Mouse (Mus musculus) cerebellum, adult 11 months (tissue): ENCODE results near the gene AF067063.
A peak's percentile ranks its signal among the peaks of the same experiment; 100 is the strongest.
"Not testable (repeated sequence)": the region's sequence is repeated elsewhere in the genome, so short reads cannot be mapped to it uniquely, and the experiment has no call there.

Experiments
- DNase-seq: peaks from one replicate; pipeline ENCODE4 v3.0.0; 2022

AF067063 gene

DNA sequence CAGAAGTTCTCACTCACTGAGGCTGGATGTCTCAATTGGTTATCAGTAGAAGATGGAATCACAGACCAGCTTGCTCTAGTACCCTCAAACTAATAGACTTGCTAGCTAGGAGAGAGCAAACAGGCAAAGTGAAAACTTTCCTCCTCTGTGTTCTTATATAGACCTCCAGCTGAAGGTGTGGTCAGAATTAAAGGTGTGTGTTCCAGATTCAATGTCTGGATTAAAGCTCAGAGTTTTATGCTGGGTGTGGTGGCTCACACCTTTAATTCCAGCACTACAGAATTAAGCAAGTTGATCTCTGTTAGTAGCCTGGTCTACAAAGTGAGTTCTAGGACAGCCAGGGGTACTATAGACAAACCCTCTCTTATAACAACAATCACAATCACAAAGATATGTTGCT, at the start of gene AF067063:
Gene AF067063, minus strand, starts transcription at position 101 of the 400 bp plus-strand sequence.
- DNase-seq: not testable (repeated sequence)

DNA sequence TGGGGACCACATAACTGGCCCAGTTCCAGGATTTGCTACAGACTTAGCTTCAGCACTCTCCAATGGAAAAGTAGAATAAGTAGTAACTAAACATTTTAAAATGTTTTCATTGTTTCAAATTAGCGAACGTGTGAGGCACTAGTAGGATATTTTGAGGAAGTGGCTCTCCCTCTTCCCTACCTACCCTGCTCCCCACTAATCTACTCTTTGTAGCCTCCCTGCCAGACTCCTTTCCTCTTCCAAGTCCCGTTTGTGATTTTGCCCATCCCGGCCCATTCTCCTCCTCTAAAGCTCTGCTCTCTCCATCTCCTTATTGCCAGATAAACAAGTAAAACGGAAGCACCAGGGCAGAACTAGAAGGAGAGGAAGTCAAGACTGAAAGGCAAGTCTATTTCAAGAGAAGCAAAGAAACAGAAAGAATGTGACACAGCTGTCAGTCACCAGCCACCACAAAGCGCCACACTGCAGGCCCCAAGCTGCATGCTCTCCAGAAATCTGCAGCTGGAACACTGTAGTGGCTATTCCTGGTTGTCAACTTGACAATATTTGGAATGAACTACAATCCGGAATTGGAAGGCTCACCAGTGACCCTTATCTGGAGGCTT, 34.5 kb upstream of the AF067063 start:
- not testable (repeated sequence) for DNase-seq

DNA sequence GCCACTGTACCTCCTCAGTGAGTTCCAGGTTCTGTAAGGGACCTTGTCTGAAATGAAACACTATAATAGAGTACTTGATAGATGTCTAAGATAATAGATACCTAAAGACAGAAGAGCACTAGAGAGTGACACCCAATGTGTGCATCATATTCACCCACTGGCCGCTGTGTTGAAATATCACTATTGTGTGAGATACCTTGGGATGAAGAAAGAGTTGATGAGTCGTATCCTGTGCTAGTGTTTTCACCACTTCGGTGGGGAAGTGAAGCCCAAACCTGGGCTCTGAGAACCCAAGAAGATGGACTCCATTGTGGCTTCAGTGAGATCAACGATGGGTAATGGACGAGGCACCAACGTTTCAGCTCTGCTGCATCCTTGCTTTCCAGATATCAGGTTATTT, 32.4 kb upstream of the AF067063 start:
- DNase-seq: not testable (repeated sequence)

GRCm38 (mm10) chr13:119839982-119840381, 10.0 kb upstream of the AF067063 start:
- not testable (repeated sequence) for DNase-seq

DNA sequence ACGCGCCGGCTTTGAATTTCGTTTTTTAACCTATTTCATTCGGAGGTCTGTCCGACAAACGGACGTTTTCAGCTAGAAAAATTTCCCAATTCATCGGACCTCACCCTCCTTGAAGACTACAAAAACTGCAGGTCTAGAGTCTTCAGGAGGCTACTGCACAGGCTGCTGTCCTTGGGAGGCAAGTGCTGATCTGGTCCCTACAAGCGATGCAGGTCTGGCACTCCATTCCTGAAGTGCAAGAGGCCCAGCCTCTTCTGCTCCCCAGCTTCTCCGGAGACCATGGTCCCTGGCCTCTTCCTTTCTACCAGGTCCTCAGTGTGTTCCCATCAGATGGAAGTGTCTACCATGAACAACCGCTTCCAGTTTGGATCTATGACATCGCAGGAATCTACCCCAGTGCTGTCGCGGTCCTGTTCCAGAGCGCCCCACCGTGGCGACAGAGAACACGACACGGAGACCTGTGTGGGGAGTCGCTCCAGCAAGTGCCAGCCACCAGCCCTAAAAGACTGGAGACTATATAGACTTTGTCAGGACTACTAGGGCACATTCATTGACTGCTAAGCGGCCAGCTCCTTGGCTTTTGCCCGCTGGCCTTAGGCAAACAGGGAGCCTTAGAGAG, 7.8 kb upstream of the AF067063 start:
- peak; percentile 50 for DNase-seq

DNA sequence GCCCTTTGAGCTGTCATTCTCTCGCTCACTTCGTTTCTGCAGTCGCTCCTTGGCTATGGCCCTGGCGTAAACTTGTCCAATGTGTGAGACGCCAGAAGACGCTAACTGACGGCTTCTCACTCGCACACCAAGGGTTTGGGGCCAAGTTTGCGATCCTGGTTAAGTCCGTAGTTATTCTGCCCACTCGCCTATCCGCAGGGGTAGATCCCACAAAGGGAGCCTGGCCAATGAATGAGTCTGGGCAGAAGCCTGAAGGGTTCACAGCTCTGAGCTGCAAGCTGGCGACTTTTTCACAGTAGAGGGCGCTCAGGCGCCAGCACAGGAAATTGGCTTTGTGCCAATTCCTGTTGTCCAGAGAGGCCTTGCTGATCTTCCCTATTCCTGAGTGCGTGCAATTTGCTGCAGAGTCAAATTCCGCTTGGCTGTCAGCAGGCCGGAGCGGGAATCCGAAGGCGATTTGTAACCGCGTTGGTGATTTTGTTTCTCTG, 6.4 kb upstream of the AF067063 start:
- DNase-seq: peak; percentile 26

GRCm38 (mm10) chr13:119835320-119836056, 5.5 kb upstream of the AF067063 start, which contains the start of gene D13Ertd608e:
TSS of gene D13Ertd608e (plus strand) at chr13:119836006.
- DNase-seq: peak; percentile 8

- no peak for DNase-seq
Observed at GRCm38 (mm10) chr13:119817579-119818206, 12.3 kb downstream of the AF067063 start.

GRCm38 (mm10) chr13:119816798-119817197, 13.2 kb downstream of the AF067063 start:
- DNase-seq: no peak

- no peak for DNase-seq
Observed at GRCm38 (mm10) chr13:119810031-119810430, 20.0 kb downstream of the AF067063 start.

- DNase-seq: no peak
Observed at GRCm38 (mm10) chr13:119808937-119809336, 21.1 kb downstream of the AF067063 start.

DNA sequence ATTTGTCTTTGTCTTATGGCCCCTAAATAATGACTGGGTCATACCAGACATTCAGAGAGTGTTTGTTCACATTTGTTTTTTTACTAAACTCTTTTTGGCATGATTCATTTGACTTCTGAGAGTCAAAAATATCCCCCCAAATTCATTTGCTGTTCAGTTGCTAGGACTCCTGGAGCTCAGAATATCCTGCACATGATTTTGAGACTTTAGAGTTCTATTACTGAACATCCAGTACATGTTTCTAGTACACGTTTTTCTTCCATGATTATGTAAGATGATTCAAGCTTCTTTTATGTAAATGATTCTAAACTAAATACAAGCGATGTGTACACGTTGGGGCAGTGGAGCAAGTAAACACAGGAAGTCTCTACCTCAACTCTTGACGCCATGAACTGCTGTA, 32.4 kb downstream of the AF067063 start:
- DNase-seq: no peak

DNA sequence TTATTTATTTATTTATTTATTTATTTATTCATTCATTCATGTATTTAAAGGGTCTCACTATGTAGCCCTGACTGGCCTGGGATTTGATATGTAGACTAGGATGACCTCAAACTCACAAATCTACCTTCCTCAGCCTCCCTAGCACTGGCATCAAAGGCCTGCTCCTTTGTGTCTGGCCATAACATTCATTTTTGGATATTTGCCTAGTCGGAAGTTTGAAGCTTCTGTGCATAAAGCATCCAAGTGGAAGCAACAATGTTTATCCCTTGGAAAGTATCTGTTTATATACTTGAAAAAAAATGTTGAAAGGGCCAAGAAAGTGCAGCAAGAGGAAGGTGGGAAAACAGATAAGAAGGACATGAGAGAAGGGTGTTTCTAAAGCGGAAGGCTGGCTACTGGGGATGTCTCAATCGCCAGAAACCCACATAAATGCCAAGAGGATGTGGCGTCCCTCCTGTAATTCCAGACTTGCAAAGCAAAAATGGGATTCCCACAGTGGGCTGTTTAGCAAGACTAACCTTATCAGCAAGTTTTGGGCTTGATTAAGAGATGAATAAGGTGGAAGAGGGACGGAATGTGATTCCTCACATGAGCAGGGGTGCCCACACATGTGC, 37.1 kb downstream of the AF067063 start:
- DNase-seq: no peak

DNA sequence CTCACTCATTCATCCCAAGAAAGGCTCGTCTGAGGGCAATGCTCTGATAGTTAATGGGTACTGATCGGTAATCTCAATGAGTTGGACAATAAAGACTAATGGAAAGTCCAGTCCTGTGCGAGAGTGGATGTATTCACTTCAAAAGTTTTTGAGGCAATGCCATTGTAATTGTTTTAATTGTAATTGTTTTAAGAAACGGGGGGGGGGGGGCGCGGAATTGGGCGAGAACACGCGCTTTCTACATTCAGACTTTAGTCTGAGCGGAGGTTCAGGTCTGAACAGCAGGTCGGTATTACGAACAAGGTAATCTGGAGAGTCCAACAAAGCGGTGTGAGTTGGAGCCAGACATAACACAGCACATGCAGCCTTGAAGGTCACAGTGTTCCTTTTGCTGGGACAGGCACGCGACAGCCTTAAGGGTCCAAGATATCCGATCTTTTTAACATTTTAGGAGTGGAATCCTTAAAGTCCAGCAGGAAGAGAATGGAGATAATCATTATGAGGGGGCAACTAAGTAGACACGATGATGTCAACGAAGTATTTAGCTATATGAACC, 38.4 kb downstream of the AF067063 start:
- no peak for DNase-seq

GRCm38 (mm10) chr13:119790761-119791579, 39.0 kb downstream of the AF067063 start, which contains the start of gene Zfp131:
TSS of gene Zfp131 (minus strand) at chr13:119790889.
- peak; percentile 92 for DNase-seq

DNA sequence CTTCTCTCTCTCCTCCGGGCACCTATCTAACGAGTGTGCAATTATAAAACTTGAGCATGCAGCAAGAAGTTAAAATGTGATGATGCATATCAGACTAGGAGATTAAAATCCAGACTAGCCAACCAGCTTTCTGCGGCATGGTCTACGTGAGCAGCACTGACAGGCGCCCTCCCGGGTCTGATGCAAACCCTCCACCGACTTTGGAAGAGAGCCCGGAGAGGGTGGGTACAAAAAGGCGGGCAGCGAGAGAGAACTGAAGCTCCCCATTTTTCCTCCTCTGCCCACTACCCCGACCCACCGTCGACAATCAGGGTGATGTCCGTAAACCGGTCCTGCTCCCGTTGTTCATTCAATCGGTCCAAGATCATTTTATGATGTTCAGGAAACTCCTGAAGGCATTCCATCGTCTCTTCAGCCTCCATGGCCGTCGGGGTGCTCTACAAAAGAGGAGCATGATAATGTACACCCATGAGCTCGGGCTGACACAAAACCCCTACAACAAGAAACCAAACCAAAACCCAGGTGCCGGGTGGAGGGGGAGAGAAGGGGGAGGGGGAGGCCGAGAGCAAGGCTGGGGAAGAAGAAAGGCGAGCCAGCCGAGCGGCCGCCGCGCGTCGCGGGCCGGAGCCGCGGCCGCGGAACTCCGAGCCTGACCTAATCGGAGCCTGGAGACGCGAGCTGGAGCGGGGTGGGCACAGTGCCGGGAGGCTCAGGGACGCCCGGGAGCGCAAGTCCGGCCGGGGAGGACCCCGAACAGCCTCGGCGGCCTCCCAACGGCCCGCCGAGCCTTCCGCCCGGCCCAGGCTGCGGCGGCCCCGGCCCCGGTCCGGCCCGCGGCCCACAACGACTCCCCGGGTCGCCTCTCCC, 39.9 kb downstream of the AF067063 start:
- DNase-seq: peak; percentile 78

- DNase-seq: no peak
Observed at GRCm38 (mm10) chr13:119783581-119783980, 46.4 kb downstream of the AF067063 start.
